Mouse (Mus musculus): ENCODE measurements at regions not wholly inside any gene's neighbourhood (a gene's known extent, or its start where the extent isn't known, plus 50 kb on each side); places are given as distances from the start of the nearest gene placed in this dataset.

GRCm38 (mm10) chr2:71656611-71657244 lies 88.7 kb upstream of the Itga6 start:
- TF ChIP-seq GATA1 (IDR thresholded peaks at IDR 0.05; ENCODE audit: low read length): no peak
- TF ChIP-seq TAL1 (IDR thresholded peaks at IDR 0.05; ENCODE audit: low read length): no peak

All from erythroblast, embryonic 14.5 days (primary cell).